Mouse (Mus musculus) stomach, embryonic 14.5 days (tissue): ENCODE measurements around the gene Reln. TPM values are rescaled to one million over a fixed set of nuclear protein-coding genes. Genes with fewer than 3 reads are reported as not detected.

Source experiments
- ATAC-seq: fragments of 200-750 bp; cut with Nextera tagmentation; 2 replicates; pipeline ENCODE4 v1.8.0; 2017; ENCODE audit warnings: low read depth, moderate TSS enrichment; ENCODE audit not compliant: insufficient number of reproducible peaks, insufficient read depth, low FRiP score
- H3K27ac ChIP-seq: fragments of 300-500 bp; sonication (generic); 2 replicates; pipeline ENCODE4 v1.5.1; 2014; ENCODE audit warnings: mild to moderate bottlenecking, low read length, moderate library complexity, mixed read lengths
- H3K27me3 ChIP-seq: fragments of 300-500 bp; sonication (generic); 2 replicates; pipeline ENCODE4 v1.6.1; 2014; ENCODE audit warnings: low read length, control low read depth, mixed read lengths; ENCODE audit not compliant: control insufficient read depth, insufficient read depth
- H3K36me3 ChIP-seq: fragments of 300-500 bp; sonication (generic); 2 replicates; pipeline ENCODE4 v1.6.1; 2014; ENCODE audit warnings: mild to moderate bottlenecking, control low read depth, low read length, moderate library complexity, mixed read lengths; ENCODE audit not compliant: control insufficient read depth, insufficient read depth
- H3K4me1 ChIP-seq: fragments of 300-500 bp; sonication (generic); 2 replicates; pipeline ENCODE4 v1.6.1; 2014; ENCODE audit warnings: low read length, control low read depth, mixed read lengths; ENCODE audit not compliant: control insufficient read depth, insufficient read depth
- H3K4me2 ChIP-seq: fragments of 300-500 bp; sonication (generic); replicated peaks from 2 replicates; pipeline ENCODE4 v1.6.1; 2014; ENCODE audit warnings: low read depth, low read length, control low read depth
- H3K4me3 ChIP-seq: fragments of 300-500 bp; sonication (generic); 2 replicates; pipeline ENCODE4 v1.5.1; 2014; ENCODE audit warnings: low read depth, low read length, control low read depth
- H3K9ac ChIP-seq: fragments of 300-500 bp; sonication (generic); replicated peaks from 2 replicates; pipeline ENCODE4 v1.6.1; 2014; ENCODE audit warnings: low read depth, mild to moderate bottlenecking, control low read depth, low read length, moderate library complexity, mixed read lengths
- H3K9me3 ChIP-seq: fragments of 300-500 bp; sonication (generic); 2 replicates; pipeline ENCODE4 v1.6.1; 2016; ENCODE audit warnings: low read depth, low read length, control low read depth; ENCODE audit not compliant: control insufficient read depth
- WGBS: fragments of 180-500 bp; shearing (Covaris S2); extraction: QIAGEN DNeasy Blood & Tissue Kit; methylation state at CpG from one replicate; pipeline ENCODE4 v1.1.7; 2014; 5-methylcytosine and 5-hydroxymethylcytosine counted together
- polyA plus RNA-seq: library from polyadenylated mRNA; unstranded; fragments of >200 nt; fragmentation: Nextera tagmentation; extraction: Ambion mirVana; gene quantifications from 2 replicates; pipeline ENCODE4 v1.2.1, GENCODE M21; 2014

The Reln gene
- polyA plus RNA-seq, 1 experiment from 2014 or later, result 5.2 TPM

GRCm38 (mm10) chr5:22316471-22316870 lies 28.0 kb downstream of the Reln start:
- Histone ChIP-seq H3K36me3 (no peaks in the 10 kb centered on the region), H3K27me3 (no peaks in the 10 kb centered on the region), H3K4me3 (no peak overlapping the region), H3K9ac (no peak overlapping the region), H3K4me2 (no peak overlapping the region), H3K9me3 (no peaks in the 10 kb centered on the region), H3K27ac (no peak overlapping the region), H3K4me1 (no peaks in the 10 kb centered on the region)
- ATAC-seq, result no peak
- 95% methylated on average over 7 of the region's 7 CpGs for WGBS

DNA sequence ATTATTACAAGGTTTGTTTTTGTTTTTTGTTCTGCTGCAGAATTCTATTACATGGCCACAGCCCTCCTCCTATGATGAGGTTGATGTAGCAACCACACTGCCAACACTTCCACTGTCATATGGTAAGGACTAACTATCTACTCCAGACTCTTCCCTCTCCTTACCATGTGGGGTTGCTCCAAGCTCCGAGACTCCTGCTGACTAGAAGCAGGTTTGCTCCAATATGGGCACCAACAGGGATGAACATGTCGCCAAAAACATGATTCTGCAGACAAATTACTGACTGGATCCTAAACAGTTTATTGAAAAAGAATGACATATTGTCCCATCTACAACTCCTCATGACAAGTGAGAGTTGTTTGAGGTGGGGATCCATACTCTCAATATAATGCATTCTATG lies 28.5 kb downstream of the Reln start:
- Histone ChIP-seq H3K4me3 (no peak overlapping the region), H3K9ac (no peak overlapping the region), H3K4me1 (no peaks in the 10 kb centered on the region), H3K4me2 (no peak overlapping the region), H3K9me3 (no peaks in the 10 kb centered on the region), H3K36me3 (no peaks in the 10 kb centered on the region), H3K27ac (no peak overlapping the region), H3K27me3 (no peaks in the 10 kb centered on the region)
- WGBS, result 80% methylated on average over 2 of the region's 2 CpGs
- ATAC-seq, result no peak

- WGBS, result 84% methylated on average over 10 of the region's 10 CpGs
- no peak overlapping the region for H3K9ac ChIP-seq
- ATAC-seq, result no peak
Observed at GRCm38 (mm10) chr5:22312995-22313394, 31.5 kb downstream of the Reln start.

GRCm38 (mm10) chr5:22311046-22311445 lies 33.5 kb downstream of the Reln start:
- Histone ChIP-seq H3K4me1 (no peaks in the 10 kb centered on the region), H3K4me3 (no peak overlapping the region), H3K27ac (no peak overlapping the region), H3K36me3 (no peaks in the 10 kb centered on the region), H3K9me3 (no peaks in the 10 kb centered on the region), H3K4me2 (no peak overlapping the region), H3K27me3 (no peaks in the 10 kb centered on the region), H3K9ac (no peak overlapping the region)
- no peak for ATAC-seq
- 84% methylated on average over 4 of the region's 4 CpGs for WGBS

More at GRCm38 (mm10) chr5:22312995-22313394, 31.5 kb downstream of the Reln start:
- H3K4me3 ChIP-seq, result no peak overlapping the region
- no peaks in the 10 kb centered on the region for H3K36me3 ChIP-seq
- H3K4me2 ChIP-seq, result no peak overlapping the region
- no peaks in the 10 kb centered on the region for H3K9me3 ChIP-seq
- no peak overlapping the region for H3K27ac ChIP-seq
- no peaks in the 10 kb centered on the region for H3K4me1 ChIP-seq
- no peaks in the 10 kb centered on the region for H3K27me3 ChIP-seq

DNA sequence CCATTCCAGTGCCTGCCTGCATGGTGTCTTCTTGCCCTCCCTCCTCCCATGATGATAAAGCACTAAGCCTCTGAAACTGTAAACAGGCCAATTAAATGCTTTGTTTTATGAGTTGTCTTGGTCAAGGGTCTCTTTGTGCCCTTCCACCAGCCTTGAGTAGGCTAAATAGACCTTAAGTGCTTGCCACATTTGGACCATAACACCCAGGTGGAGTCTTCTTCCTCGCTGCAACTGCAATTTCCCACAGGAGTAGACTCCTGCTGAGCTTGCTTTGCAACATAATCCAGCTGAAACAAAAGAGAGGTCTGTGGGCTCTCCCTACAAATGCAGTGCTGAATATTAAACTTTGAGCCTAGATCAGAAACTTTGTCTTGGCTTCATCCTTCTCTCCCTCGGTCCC lies 35.5 kb downstream of the Reln start:
- Histone ChIP-seq H3K9ac (no peak overlapping the region), H3K4me1 (no peaks in the 10 kb centered on the region), H3K4me3 (no peak overlapping the region), H3K36me3 (no peaks in the 10 kb centered on the region), H3K9me3 (no peaks in the 10 kb centered on the region), H3K27me3 (no peaks in the 10 kb centered on the region), H3K27ac (no peak overlapping the region), H3K4me2 (no peak overlapping the region)
- WGBS, result 49% methylated on average over 2 of the region's 2 CpGs
- ATAC-seq, result no peak

GRCm38 (mm10) chr5:22307853-22308252 lies 36.6 kb downstream of the Reln start:
- Histone ChIP-seq H3K4me2 (no peak overlapping the region), H3K4me3 (no peak overlapping the region), H3K4me1 (no peaks in the 10 kb centered on the region), H3K27me3 (no peaks in the 10 kb centered on the region), H3K27ac (no peak overlapping the region), H3K9ac (no peak overlapping the region), H3K36me3 (no peaks in the 10 kb centered on the region), H3K9me3 (no peaks in the 10 kb centered on the region)
- WGBS, result 66% methylated on average over 4 of the region's 4 CpGs
- ATAC-seq, result no peak

GRCm38 (mm10) chr5:22307072-22307471 lies 37.4 kb downstream of the Reln start:
- 57% methylated on average over 3 of the region's 3 CpGs for WGBS
- no peaks in the 10 kb centered on the region for H3K27me3 ChIP-seq
- H3K9me3 ChIP-seq, result no peaks in the 10 kb centered on the region
- no peak overlapping the region for H3K4me3 ChIP-seq
- H3K9ac ChIP-seq, result no peak overlapping the region
- ATAC-seq, result no peak
- H3K27ac ChIP-seq, result no peak overlapping the region
- no peaks in the 10 kb centered on the region for H3K4me1 ChIP-seq
- no peak overlapping the region for H3K4me2 ChIP-seq
- H3K36me3 ChIP-seq, result no peaks in the 10 kb centered on the region

- H3K36me3 ChIP-seq, result no peaks in the 10 kb centered on the region
- H3K9ac ChIP-seq, result no peak overlapping the region
- ATAC-seq, result no peak
- H3K9me3 ChIP-seq, result no peaks in the 10 kb centered on the region
- no peaks in the 10 kb centered on the region for H3K4me1 ChIP-seq
- WGBS, result 66% methylated on average over 1 of the region's 1 CpGs
- no peak overlapping the region for H3K4me3 ChIP-seq
- H3K4me2 ChIP-seq, result no peak overlapping the region
- H3K27ac ChIP-seq, result no peak overlapping the region
- no peaks in the 10 kb centered on the region for H3K27me3 ChIP-seq
Observed at GRCm38 (mm10) chr5:22303709-22304108, 40.8 kb downstream of the Reln start.

DNA sequence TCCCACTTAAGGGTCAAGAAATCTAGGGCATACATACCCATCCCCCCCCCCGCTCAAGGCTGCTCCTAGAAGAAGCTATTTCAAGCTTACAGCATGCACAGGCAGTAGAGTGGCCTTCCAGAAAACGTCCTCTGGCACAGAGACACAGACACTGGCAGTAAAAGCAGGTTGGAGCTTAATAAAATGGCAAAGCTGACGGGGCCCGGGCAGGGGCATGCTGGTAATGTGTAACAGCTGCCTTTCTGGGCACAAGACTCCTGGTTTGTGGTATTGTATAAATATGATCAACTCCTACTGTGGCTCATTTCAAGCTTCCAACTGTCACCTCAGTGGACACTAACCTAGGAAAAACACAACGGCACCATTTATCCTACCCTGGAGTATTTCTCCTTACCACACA lies 42.2 kb downstream of the Reln start:
- Histone ChIP-seq H3K27ac (no peak overlapping the region), H3K9me3 (no peaks in the 10 kb centered on the region), H3K4me2 (no peak overlapping the region), H3K4me3 (no peak overlapping the region), H3K4me1 (no peaks in the 10 kb centered on the region), H3K9ac (no peak overlapping the region), H3K27me3 (no peaks in the 10 kb centered on the region), H3K36me3 (no peaks in the 10 kb centered on the region)
- WGBS, result 78% methylated on average over 5 of the region's 5 CpGs
- ATAC-seq, result no peak
